Mouse (Mus musculus) MEL (cell line): ENCODE data around the gene Rae1.

Experiments
- CTCF ChIP-seq, 3 experiments: IDR thresholded peaks in 2 of 3; conservative IDR thresholded peaks in 1 of 3; 2 replicates each; pipeline ENCODE4 v1.5.1; 2011 to 2012; ENCODE audit warnings: low read length in 3 of 3, low read depth in 2 of 3, mild to moderate bottlenecking in 2 of 3, improper control_type of control experiment in 1 of 3, inconsistent platforms in 1 of 3, mixed read lengths in 1 of 3, moderate library complexity in 1 of 3; ENCODE audit not compliant: control insufficient read depth in 1 of 3, insufficient read depth in 1 of 3, poor library complexity in 1 of 3, severe bottlenecking in 1 of 3
- E2F4 ChIP-seq: IDR thresholded peaks from 2 replicates; pipeline ENCODE4 v1.6.1; 2011; ENCODE audit warnings: low read depth, low read length, improper control_type of control experiment, borderline replicate concordance
- EP300 ChIP-seq, 2 experiments: IDR thresholded peaks; 2 replicates each; pipeline ENCODE4 v1.6.1; 2011; ENCODE audit warnings: improper control_type of control experiment in 2 of 2, low read length in 2 of 2, low read depth in 1 of 2, mild to moderate bottlenecking in 1 of 2
- ETS1 ChIP-seq: IDR thresholded peaks from 2 replicates; pipeline ENCODE4 v1.6.1; 2012; ENCODE audit warnings: low read depth, mild to moderate bottlenecking, inconsistent platforms, low read length, improper control_type of control experiment, moderate library complexity
- KAT2A ChIP-seq: conservative IDR thresholded peaks from 2 replicates; pipeline ENCODE4 v1.6.1; 2012; ENCODE audit warnings: low read depth, low read length, improper control_type of control experiment, inconsistent platforms
- MYC ChIP-seq: IDR thresholded peaks from 2 replicates; pipeline ENCODE4 v1.6.1; 2011; ENCODE audit warnings: low read depth, mild to moderate bottlenecking, low read length, improper control_type of control experiment, moderate library complexity
- POLR2A ChIP-seq, 2 experiments: IDR thresholded peaks; 2 replicates each; pipeline ENCODE4 v1.6.1; 2011 to 2012; ENCODE audit warnings: low read length in 2 of 2, mild to moderate bottlenecking in 2 of 2, control low read depth in 1 of 2, improper control_type of control experiment in 1 of 2, low read depth in 1 of 2, moderate library complexity in 1 of 2; ENCODE audit not compliant: control insufficient read depth in 1 of 2, insufficient read depth in 1 of 2, poor library complexity in 1 of 2
- TAL1 ChIP-seq: IDR thresholded peaks from 2 replicates; pipeline ENCODE4 v1.6.1; 2012; ENCODE audit warnings: mild to moderate bottlenecking, inconsistent platforms, low read length, moderate library complexity, mixed read lengths
- TBP ChIP-seq: IDR thresholded peaks from 2 replicates; pipeline ENCODE4 v1.8.0; 2011; ENCODE audit warnings: low read depth, low read length, improper control_type of control experiment
- TCF12 ChIP-seq: IDR thresholded peaks from 2 replicates; pipeline ENCODE4 v1.6.1; 2014; ENCODE audit warnings: low read depth, mild to moderate bottlenecking, inconsistent platforms, low read length, improper control_type of control experiment, moderate library complexity
- USF1 ChIP-seq: IDR thresholded peaks from 2 replicates; pipeline ENCODE4 v1.6.1; 2014; ENCODE audit warnings: low read depth, mild to moderate bottlenecking, inconsistent platforms, low read length, improper control_type of control experiment, moderate library complexity

GRCm38 (mm10) chr2:173050604-173051382, 50.9 kb downstream of the Rae1 start:
- TF ChIP-seq TCF12 (no peak), USF1 (no peak), POLR2A (IDR thresholded peaks at IDR 0.05; ENCODE audit: control insufficient read depth in 1 of 2, insufficient read depth in 1 of 2, low read depth in 1 of 2, low read length in 2 of 2, poor library complexity in 1 of 2) (no peak), CTCF (IDR thresholded peaks at IDR 0.05 in 2 of 3, conservative IDR thresholded peaks at IDR 0.05 in 1 of 3; ENCODE audit: control insufficient read depth in 1 of 3, insufficient read depth in 1 of 3, low read depth in 2 of 3, low read length in 3 of 3, poor library complexity in 1 of 3, severe bottlenecking in 1 of 3) (peak in 2 of 3 experiments; percentile 4 to 8; a peak in 1 of 6 replicates), MYC (no peak), TAL1 (no peak), TBP (no peak), ETS1 (no peak), E2F4 (no peak), KAT2A (no peak), EP300 (IDR thresholded peaks at IDR 0.05; ENCODE audit: low read depth in 1 of 2, low read length in 2 of 2) (no peak)
